Mouse (Mus musculus): ENCODE measurements at regions not wholly inside any gene's neighbourhood (a gene's known extent, or its start where the extent isn't known, plus 50 kb on each side); places are given as distances from the start of the nearest gene placed in this dataset.

GRCm38 (mm10) chr10:17221495-17221894 is 501.5 kb upstream of the Cited2 start:
- no peak for TF ChIP-seq GATA1 (IDR thresholded peaks at IDR 0.05; ENCODE audit: borderline replicate concordance, low read length)
- TF ChIP-seq FLI1 (IDR thresholded peaks at IDR 0.05; ENCODE audit: low read length) = no peak

All from megakaryocyte, embryonic 14.5 days (primary cell).